Mouse (Mus musculus): ENCODE data around the gene Zfyve27.

The Zfyve27 gene

GRCm38 (mm10) chr19:42141998-42142397 is 21.8 kb upstream of the Zfyve27 start:
- no peak for DNase-seq (ENCODE audit: inconsistent age in 2 of 2, low spot score in 1 of 2)

GRCm38 (mm10) chr19:42142757-42143156 is 21.0 kb upstream of the Zfyve27 start:
- no peak for DNase-seq (ENCODE audit: inconsistent age in 2 of 2, low spot score in 1 of 2)

DNA sequence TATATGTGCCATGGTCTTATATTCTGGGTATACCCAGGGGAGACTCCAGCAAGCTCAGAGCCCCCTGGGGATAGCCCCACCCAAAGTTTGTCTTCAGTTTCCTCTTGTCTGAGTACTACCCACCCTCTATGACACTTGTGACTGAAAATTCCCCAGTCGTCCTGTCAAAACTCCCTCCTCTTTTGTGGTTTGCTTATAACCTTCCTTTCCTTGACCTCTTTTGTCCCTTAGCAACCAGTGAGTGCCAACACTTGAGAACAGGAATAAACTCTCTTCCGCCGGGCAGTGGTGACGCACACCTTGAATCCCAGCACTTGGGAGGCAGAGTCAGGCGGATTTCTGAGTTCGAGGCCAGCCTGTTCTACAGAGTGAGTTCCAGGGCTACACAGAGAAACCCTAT is 19.7 kb upstream of the Zfyve27 start:
- peak; percentile 36 to 61 for DNase-seq (ENCODE audit: inconsistent age in 2 of 2, low spot score in 1 of 2)

DNA sequence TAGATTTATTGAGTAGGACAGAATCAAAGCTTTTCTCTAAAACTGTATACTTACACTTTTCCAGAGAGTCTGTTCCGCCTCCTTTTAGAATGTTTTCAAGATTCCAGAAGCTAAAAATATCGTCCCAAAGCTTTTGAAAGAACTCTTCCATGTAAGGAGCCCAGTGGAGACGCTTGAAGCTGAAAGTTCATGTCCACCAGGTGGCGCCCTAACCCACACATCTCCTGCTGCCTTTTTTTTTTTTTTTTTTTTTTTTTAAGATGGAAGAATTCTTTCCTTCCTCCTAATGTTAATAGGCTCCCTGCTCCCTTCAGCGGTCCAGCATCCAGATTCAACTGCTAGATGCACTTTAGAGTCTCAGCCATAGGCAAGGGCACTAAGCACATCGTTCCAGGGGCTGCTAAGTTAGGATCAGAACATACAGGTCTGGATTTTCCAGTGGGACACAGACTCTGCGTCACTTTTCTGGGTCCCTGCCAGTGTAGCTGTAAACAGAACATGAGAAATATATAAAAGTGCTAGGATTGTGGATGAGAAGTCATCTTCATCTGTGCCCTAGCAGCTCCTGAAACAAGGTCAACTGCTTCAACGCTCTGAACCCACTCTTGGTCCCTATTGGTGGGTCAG is 19.1 kb upstream of the Zfyve27 start:
- peak; percentile 79 to 93 for DNase-seq (ENCODE audit: inconsistent age in 2 of 2, low spot score in 1 of 2)

- peak in 1 of 2 experiments; percentile 25 for DNase-seq (ENCODE audit: inconsistent age in 2 of 2, low spot score in 1 of 2)
Observed at GRCm38 (mm10) chr19:42145210-42145609, 18.5 kb upstream of the Zfyve27 start.

- peak in 1 of 2 experiments; percentile 10 for DNase-seq (ENCODE audit: inconsistent age in 2 of 2, low spot score in 1 of 2)
Observed at GRCm38 (mm10) chr19:42145731-42146130, 18.0 kb upstream of the Zfyve27 start.

DNA sequence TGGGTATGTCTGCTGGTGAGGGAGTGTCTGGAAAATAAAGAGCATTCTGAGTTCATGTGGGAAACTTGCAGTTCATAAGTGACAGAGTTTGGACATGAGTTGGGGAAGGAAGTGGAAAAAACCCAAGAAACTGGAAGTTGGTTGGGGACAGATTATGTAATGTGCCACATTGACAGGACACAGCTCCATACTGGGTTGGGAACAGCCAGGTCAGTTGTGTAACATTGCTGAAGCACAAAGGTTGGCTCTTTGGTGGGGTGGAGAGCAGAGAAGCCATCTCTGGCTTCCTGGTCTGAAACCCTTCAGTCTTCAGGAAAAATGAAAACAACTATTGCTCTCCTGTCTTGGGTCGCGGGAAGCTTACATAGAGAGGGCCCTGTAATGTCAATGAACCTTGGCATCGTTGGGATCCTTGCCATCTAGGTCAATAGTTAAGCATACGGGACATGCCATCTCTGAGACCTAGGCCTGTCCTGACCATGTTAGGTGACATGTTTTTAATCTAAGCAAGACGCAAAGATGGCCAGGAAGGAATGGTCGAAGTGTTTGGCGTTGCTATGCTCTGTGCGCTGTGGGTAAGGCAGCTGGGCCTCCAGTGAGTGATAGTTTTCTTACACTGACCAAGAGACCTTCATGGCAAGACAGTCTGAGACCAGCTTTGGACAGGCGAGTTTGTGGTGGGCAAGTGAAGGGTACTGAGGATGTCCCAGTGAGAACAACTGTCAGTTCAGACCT is 17.3 kb upstream of the Zfyve27 start:
- peak; percentile 15 to 64 for DNase-seq (ENCODE audit: inconsistent age in 2 of 2, low spot score in 1 of 2)

GRCm38 (mm10) chr19:42147170-42147768 is 16.5 kb upstream of the Zfyve27 start, which contains the start of gene Marveld1:
Gene Marveld1 (plus strand): TSS chr19:42147400.
- peak; percentile 89 to 94 for DNase-seq (ENCODE audit: inconsistent age in 2 of 2, low spot score in 1 of 2)

- DNase-seq (ENCODE audit: inconsistent age in 2 of 2, low spot score in 1 of 2) = peak; percentile 75 to 92
Observed at GRCm38 (mm10) chr19:42147769-42148568, 15.8 kb upstream of the Zfyve27 start.

GRCm38 (mm10) chr19:42148569-42148860 is 15.2 kb upstream of the Zfyve27 start:
- DNase-seq (ENCODE audit: inconsistent age in 2 of 2, low spot score in 1 of 2) = no peak

- DNase-seq (ENCODE audit: inconsistent age in 2 of 2, low spot score in 1 of 2) = peak; percentile 91 to 96
Observed at GRCm38 (mm10) chr19:42151990-42152389, 11.8 kb upstream of the Zfyve27 start.

- DNase-seq (ENCODE audit: inconsistent age in 2 of 2, low spot score in 1 of 2) = no peak
Observed at GRCm38 (mm10) chr19:42157493-42158237, 6.1 kb upstream of the Zfyve27 start.

- no peak for DNase-seq (ENCODE audit: inconsistent age in 2 of 2, low spot score in 1 of 2)
Observed at GRCm38 (mm10) chr19:42158246-42159017, 5.3 kb upstream of the Zfyve27 start.

DNA sequence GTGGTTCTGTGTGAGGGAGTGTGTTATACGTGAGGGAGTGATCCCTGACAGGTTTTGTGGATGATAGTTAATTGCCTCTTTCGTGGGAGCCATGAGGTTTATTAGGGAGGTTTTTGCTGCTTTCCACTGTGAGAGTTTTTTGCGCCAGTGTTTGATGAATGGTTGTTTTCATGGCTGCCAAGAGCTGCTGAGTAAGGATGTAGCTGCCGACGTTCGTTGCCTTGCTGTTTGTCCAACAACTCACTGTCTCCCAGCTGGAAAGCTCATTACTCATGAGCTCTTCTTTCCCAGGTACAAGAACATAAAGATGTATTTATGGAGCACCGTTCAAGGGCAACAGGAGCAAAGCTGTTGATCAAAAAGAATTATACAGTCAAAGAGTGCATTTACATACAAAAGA is 437 bp downstream of the Zfyve27 start:
- DNase-seq (ENCODE audit: inconsistent age in 2 of 2, low spot score in 1 of 2) = peak in 1 of 2 experiments; percentile 50

DNA sequence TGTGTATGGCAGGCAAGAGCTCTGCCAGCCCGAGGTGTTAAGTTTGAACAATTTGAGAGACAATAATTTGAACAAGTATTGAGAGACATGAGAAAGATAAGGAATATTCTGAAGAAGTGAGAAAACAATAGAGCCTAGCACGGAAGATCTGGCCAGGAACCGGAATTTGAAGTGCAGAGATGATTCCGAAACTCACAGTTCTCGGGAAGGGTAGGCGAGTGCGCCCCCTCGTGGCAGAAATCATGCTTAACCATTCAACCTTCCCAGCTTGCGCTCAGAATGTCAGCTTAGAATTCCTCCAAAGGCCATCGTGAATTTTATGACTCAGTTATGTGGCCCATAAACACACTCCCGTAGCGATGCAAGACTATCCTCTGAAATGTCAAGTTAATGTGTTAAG is 2.4 kb downstream of the Zfyve27 start:
- peak; percentile 91 to 98 for DNase-seq (ENCODE audit: inconsistent age in 2 of 2, low spot score in 1 of 2)

DNA sequence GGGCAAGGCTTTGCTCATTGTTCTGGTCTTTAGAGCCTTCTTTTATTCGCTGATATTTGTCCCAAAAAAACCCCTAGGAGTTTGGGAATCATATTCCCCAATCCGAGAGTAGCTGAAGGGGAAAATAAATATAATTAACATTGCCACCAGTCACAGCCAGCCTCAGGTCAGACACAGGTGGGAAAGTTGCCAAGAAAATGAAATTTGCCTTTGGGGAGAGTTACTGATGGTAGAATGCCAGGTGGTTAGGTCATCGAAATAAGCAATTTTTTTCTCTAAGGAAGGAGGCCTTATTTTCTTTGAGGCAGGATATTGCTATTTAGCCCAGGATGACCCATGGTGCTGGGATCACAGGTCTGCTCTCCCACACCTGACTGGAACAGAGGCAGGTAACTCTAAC is 3.0 kb downstream of the Zfyve27 start:
- DNase-seq (ENCODE audit: inconsistent age in 2 of 2, low spot score in 1 of 2) = peak in 1 of 2 experiments; percentile 68

- peak; percentile 34 to 62 for DNase-seq (ENCODE audit: inconsistent age in 2 of 2, low spot score in 1 of 2)
Observed at GRCm38 (mm10) chr19:42167489-42167888, 3.7 kb downstream of the Zfyve27 start.

GRCm38 (mm10) chr19:42169322-42169975 is 5.7 kb downstream of the Zfyve27 start:
- peak; percentile 48 to 69 for DNase-seq (ENCODE audit: inconsistent age in 2 of 2, low spot score in 1 of 2)
